Mouse (Mus musculus) ES-Bruce4 (cell line): ENCODE data around the gene Phox2a. TPM values are rescaled to one million over a fixed set of nuclear protein-coding genes. Genes with fewer than 3 reads are reported as not detected.

ENCODE experiments used
- H3K27ac ChIP-seq: 2 replicates; pipeline ENCODE4 v1.5.1; 2012; ENCODE audit warnings: low read length, inconsistent platforms; ENCODE audit not compliant: insufficient read depth
- H3K27me3 ChIP-seq: 2 replicates; pipeline ENCODE4 v1.6.1; 2012; ENCODE audit warnings: mild to moderate bottlenecking, low read length, inconsistent platforms; ENCODE audit not compliant: control insufficient read depth, poor library complexity, insufficient read depth, severe bottlenecking
- H3K36me3 ChIP-seq: 2 replicates; pipeline ENCODE4 v1.6.1; 2012; ENCODE audit warnings: inconsistent platforms, mild to moderate bottlenecking, low read length, moderate library complexity; ENCODE audit not compliant: control insufficient read depth, poor library complexity, insufficient read depth, severe bottlenecking
- H3K4me1 ChIP-seq: one replicate; pipeline ENCODE4 v1.8.1; 2011; ENCODE audit warnings: low read length; ENCODE audit not compliant: control insufficient read depth, insufficient read depth
- H3K4me3 ChIP-seq: 2 replicates; pipeline ENCODE4 v1.5.1; 2011; ENCODE audit warnings: low read depth, mild to moderate bottlenecking, low read length
- H3K9ac ChIP-seq: 2 replicates; pipeline ENCODE4 v1.6.1; 2012; ENCODE audit warnings: low read depth, mild to moderate bottlenecking, inconsistent platforms; ENCODE audit not compliant: poor library complexity, severe bottlenecking
- H3K9me3 ChIP-seq: replicated peaks from 2 replicates; pipeline ENCODE4 v1.6.1; 2012; ENCODE audit warnings: mild to moderate bottlenecking, low read length, inconsistent platforms; ENCODE audit not compliant: control insufficient read depth, poor library complexity, insufficient read depth, severe bottlenecking
- CTCF ChIP-seq: IDR thresholded peaks from one replicate; pipeline ENCODE4 v1.8.1; 2011; ENCODE audit warnings: low read depth, low read length
- EP300 ChIP-seq: IDR thresholded peaks from 2 replicates; pipeline ENCODE4 v1.6.1; 2011; ENCODE audit warnings: low read depth, low read length; ENCODE audit not compliant: insufficient read depth
- POLR2A ChIP-seq: IDR thresholded peaks from one replicate; pipeline ENCODE4 v1.8.1; 2011; ENCODE audit warnings: low read length; ENCODE audit not compliant: insufficient read depth
- polyA plus RNA-seq: library from polyadenylated mRNA; stranded (reverse); fragments of >200 nt; gene quantifications from 2 replicates; pipeline ENCODE4 v1.2.4, GENCODE M21; 2011; ENCODE audit warnings: low read depth; ENCODE audit not compliant: missing spikeins, insufficient read depth, insufficient read length

The Phox2a gene
- polyA plus RNA-seq, 1 experiment = 6.5 TPM

DNA sequence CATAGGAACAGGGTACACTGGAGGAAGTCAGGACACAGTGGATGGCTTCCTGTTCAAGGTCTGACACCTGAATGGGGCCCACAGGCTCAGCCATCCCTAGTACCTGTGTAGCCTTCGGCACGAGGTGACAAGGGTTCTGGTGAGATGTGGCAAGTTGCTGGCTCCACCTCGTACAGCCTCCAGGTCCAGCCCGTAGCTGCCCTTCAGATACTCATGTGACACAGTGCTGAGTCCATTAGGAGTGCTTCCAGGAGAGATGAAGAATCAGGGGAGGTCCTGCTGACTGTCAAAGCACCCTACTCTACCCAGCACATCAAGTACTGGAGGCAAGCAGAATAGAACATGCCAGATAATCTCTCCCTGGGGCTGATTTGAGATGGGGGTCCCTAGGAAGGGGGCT is 14.3 kb downstream of the Phox2a start:
- Histone ChIP-seq H3K9ac (no peak overlapping the region; the same call in 1 of the 2 replicates), H3K27me3 (no peaks in the 10 kb centered on the region), H3K4me1 (peaks cover 4% of the 10 kb centered on the region), H3K4me3 (no peak overlapping the region), H3K27ac (peak overlapping the region; percentile 33; the same call in 1 of the 2 replicates), H3K36me3 (peaks cover 45% of the 10 kb centered on the region), H3K9me3 (no peaks in the 10 kb centered on the region)
- TF ChIP-seq POLR2A (no peak), CTCF (no peak), EP300 (no peak)

DNA sequence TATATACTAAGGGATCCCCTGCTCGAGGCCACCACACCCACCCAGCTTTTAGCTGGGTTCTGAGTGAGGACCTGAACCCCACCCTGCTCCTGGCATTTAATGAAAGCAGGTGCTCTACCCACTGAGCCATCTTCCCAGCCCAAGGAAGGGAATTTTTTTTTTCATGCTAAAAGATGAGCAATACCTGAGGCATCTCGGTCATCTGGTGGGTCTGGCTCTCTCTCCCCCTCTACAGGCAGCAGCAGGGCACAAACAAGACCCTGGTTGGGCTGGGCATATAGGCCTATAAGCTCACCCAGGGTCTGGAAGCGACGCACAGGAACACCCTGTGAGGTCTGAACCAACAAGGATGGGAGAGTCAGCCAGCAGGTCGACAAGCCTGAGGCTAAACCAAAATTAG is 15.2 kb downstream of the Phox2a start:
- Histone ChIP-seq H3K9ac (no peak overlapping the region), H3K27me3 (no peaks in the 10 kb centered on the region), H3K9me3 (no peaks in the 10 kb centered on the region), H3K4me3 (no peak overlapping the region), H3K36me3 (peaks cover 36% of the 10 kb centered on the region), H3K27ac (peak overlapping the region; percentile 62), H3K4me1 (peaks cover 4% of the 10 kb centered on the region)
- TF ChIP-seq POLR2A = no peak
- peak; percentile 50 for TF ChIP-seq CTCF
- TF ChIP-seq EP300 = 0 out of 2 replicates have a peak, but pooled peaks have one; percentile 55

DNA sequence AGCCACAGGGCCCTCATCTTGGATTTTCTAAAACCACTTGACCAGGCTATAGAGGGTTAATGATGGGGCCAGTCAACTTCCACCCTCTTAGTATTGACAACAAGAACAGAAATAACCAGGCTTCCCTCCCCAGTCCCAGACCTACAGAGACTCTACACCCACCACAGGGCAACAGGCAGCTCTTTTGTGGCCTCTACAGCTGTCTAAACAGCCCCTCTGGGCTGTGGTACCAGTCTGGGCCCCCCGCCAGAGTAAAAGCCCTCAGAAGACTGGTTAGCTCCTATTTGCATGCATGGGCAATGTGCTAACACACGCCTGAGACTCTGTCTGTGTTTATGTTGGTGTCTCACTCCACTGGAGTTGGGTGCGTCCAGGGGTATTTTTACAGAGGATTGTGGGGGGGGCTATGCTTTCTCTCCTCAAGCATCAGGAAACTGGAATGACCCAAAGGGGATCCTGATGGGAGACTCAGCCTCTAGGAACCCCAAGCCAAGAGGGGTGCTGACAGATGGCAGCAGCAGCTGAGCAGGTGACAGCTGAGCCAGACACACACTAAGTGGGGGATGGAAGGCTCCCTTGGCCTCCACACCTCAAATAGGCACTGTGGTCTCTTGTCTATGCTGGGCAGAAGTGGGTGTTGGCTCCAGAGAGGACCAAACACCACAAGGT is 15.9 kb downstream of the Phox2a start:
- no peak overlapping the region for H3K9ac ChIP-seq
- no peaks in the 10 kb centered on the region for H3K27me3 ChIP-seq
- H3K27ac ChIP-seq = peak overlapping the region; percentile 62
- H3K9me3 ChIP-seq = no peaks in the 10 kb centered on the region
- H3K4me1 ChIP-seq = peaks cover 4% of the 10 kb centered on the region
- no peak overlapping the region for H3K4me3 ChIP-seq
- H3K36me3 ChIP-seq = peaks cover 29% of the 10 kb centered on the region
- TF ChIP-seq EP300 = no peak
- TF ChIP-seq CTCF = no peak
- TF ChIP-seq POLR2A = no peak

- no peak overlapping the region for H3K9ac ChIP-seq
- peaks cover 4% of the 10 kb centered on the region for H3K4me1 ChIP-seq
- peaks cover 22% of the 10 kb centered on the region for H3K36me3 ChIP-seq
Measured at GRCm38 (mm10) chr7:101834903-101835302, 16.8 kb downstream of the Phox2a start.

DNA sequence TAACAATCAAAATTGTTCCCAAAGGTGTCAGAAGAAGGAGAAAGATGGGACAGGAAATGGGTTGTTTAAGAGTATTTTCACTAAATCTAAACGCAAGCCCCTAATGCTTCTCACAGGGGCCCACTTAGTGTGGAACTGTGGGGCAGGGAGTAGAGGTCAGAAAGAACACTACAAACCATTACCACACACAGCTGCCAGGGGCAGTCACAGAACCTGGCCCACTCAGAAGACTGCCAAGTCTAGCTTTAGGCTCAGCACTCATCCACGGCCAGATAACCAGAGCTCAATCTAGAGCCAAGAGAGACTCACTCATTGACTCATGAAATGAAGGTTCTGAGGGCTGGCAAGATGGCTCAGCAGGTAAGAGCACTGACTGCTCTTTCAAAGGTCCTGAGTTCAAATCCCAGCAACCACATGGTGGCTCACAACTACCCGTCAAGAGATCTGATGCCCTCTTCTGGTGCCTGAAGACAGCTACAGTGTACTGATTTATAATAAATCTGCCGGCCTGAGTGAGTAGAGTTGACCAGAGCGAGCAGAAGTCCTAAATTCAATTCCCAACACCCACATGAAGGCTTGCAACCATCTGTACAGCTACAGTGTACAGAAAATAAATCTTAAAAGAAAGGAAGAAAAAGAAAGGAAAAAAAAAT is 17.5 kb downstream of the Phox2a start:
- Histone ChIP-seq H3K9me3 (no peaks in the 10 kb centered on the region), H3K4me1 (peaks cover 6% of the 10 kb centered on the region), H3K27ac (no peak overlapping the region), H3K9ac (peak overlapping the region; percentile 82), H3K36me3 (peaks cover 16% of the 10 kb centered on the region; the same call in 1 of the 2 replicates), H3K4me3 (peak overlapping the region; percentile 85), H3K27me3 (no peaks in the 10 kb centered on the region)
- no peak for TF ChIP-seq CTCF
- no peak for TF ChIP-seq EP300
- TF ChIP-seq POLR2A = no peak

More at GRCm38 (mm10) chr7:101834903-101835302, 16.8 kb downstream of the Phox2a start:
- no peaks in the 10 kb centered on the region for H3K9me3 ChIP-seq
- H3K4me3 ChIP-seq = no peak overlapping the region
- no peak overlapping the region for H3K27ac ChIP-seq
- TF ChIP-seq POLR2A (no peak), EP300 (no peak), CTCF (no peak)
- no peaks in the 10 kb centered on the region for H3K27me3 ChIP-seq

DNA sequence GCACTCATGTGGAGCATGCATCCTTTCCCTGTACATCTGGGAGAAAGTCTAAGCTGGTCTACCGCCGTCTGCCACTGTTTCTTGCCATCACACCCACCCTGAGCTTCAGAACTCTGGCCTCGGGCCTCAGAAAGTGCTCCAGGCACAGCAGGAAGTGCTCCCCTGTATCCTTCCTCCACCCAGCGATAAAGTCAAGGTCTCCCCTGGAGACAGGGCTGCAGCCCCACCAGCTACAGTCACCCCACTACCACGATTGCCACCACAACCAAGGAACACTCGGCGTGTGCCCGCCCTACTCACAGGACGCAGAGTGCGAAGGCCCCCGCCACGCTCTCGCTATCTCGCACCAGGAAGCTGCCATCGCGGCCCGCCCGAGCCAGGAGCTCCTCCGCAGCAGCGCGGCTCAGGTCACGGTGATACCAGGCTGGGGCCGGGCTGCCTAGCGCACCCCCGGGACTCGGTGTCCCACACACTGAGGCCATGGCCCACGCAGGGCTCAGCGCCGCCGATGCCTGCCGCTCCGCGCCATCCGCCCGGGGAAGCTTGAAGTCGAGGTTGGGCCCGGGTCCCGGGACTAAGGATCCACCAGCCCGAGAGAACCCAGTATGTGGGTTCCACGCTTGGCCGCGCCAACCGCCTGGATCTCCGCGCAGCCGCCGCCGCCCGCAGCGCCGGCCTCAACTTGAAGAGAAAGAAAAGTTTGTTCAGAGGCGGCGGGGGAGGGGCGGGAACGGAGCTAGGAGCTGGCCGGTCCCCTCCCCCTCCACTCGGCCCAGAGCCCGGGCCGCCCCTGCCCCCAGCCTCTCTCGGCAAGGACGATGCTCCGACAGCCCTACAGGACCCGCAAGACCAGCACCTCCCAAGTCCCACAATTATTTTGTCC is 18.4 kb downstream of the Phox2a start:
- peak overlapping the region; percentile 82 for H3K9ac ChIP-seq
- peak overlapping the region; percentile 85 for H3K4me3 ChIP-seq
- TF ChIP-seq POLR2A = no peak
- TF ChIP-seq CTCF = no peak
- no peak for TF ChIP-seq EP300
- peaks cover 6% of the 10 kb centered on the region for H3K4me1 ChIP-seq
- no peaks in the 10 kb centered on the region for H3K27me3 ChIP-seq
- H3K36me3 ChIP-seq = peaks cover 7% of the 10 kb centered on the region; the same call in 1 of the 2 replicates
- no peaks in the 10 kb centered on the region for H3K9me3 ChIP-seq
- peak overlapping the region; percentile 93 for H3K27ac ChIP-seq
